Mouse (Mus musculus): ENCODE measurements around the gene Cnbd2.

Gene Cnbd2

GRCm38 (mm10) chr2:156394282-156394681, 82.2 kb downstream of the Cnbd2 start:
- ChIA-PET CTCF (interaction anchor here (0.6 to 2.4 kb wide), 17 partner anchors 17 to 941 kb away, joined by 3 to 10 read pairs (median 3); partner anchors contain the start of genes Epb41l1 (in 2 of the 4), Cnbd2 (in 1 of the 4) and Scand1 (in 1 of the 4)), POLR2A (interaction anchor here in 1 of 4 experiments (0.5 to 2.3 kb wide), 17 partner anchors 9 to 307 kb away, joined by 3 to 11 read pairs (median 3); partner anchors contain the start of genes Cnbd2, Epb41l1 and Scand1)

GRCm38 (mm10) chr2:156396096-156396495, 84.0 kb downstream of the Cnbd2 start:
- ChIA-PET CTCF (interaction anchor here in 1 of 4 experiments (1.0 kb wide), 1 partner anchor 51 kb away, joined by 3 read pairs; no protein-coding TSS in a partner anchor), POLR2A (interaction anchor here in 1 of 4 experiments (1.0 to 2.3 kb wide), 2 partner anchors 25 to 91 kb away, joined by 3 to 11 read pairs; partner anchors contain the start of gene Epb41l1)

- POLR2A ChIA-PET, result interaction anchor here in 1 of 4 experiments (0.9 kb wide), 1 partner anchor 10 kb away, joined by 10 read pairs; no protein-coding TSS in a partner anchor
- CTCF ChIA-PET, result interaction anchor here in 1 of 4 experiments (0.6 to 1.8 kb wide), 4 partner anchors 63 to 299 kb away, joined by 3 to 8 read pairs (median 4); no protein-coding TSS in a partner anchor
These were observed 85.9 kb downstream of the Cnbd2 start for GRCm38 (mm10) chr2:156397988-156398387.

GRCm38 (mm10) chr2:156399485-156399884, 87.4 kb downstream of the Cnbd2 start:
- ChIA-PET POLR2A (interaction anchor here in 1 of 4 experiments (3.8 kb wide), 1 partner anchor 26 kb away, joined by 16 read pairs; no protein-coding TSS in a partner anchor), CTCF (interaction anchor here in 1 of 4 experiments (1.8 kb wide), 1 partner anchor 61 kb away, joined by 4 read pairs; no protein-coding TSS in a partner anchor)

- POLR2A ChIA-PET, result interaction anchor here in 3 of 4 experiments (0.6 to 3.8 kb wide), 22 partner anchors 8 to 608 kb away, joined by 3 to 16 read pairs (median 3); partner anchors contain the start of genes Cnbd2 (in 1 of the 3), Epb41l1 (in 1 of the 3) and Rbm39 (in 1 of the 3)
- CTCF ChIA-PET, result interaction anchor here in 3 of 4 experiments (0.6 to 1.5 kb wide), 9 partner anchors 10 to 394 kb away, joined by 3 to 9 read pairs (median 4); partner anchors contain the start of genes 6430550D23Rik (in 1 of the 3), Cnbd2 (in 1 of the 3), Ergic3 (in 1 of the 3) and Scand1 (in 1 of the 3)
These were observed 89.2 kb downstream of the Cnbd2 start for GRCm38 (mm10) chr2:156401331-156401730.

GRCm38 (mm10) chr2:156402036-156402435, 89.9 kb downstream of the Cnbd2 start:
- CTCF ChIA-PET, result interaction anchor here in 2 of 4 experiments (0.9 to 1.5 kb wide), 3 partner anchors 9 to 69 kb away, joined by 3 to 4 read pairs (median 3); no protein-coding TSS in a partner anchor

GRCm38 (mm10) chr2:156406987-156407386, 94.9 kb downstream of the Cnbd2 start:
- ChIA-PET POLR2A (interaction anchor here in 3 of 4 experiments (0.6 to 3.4 kb wide), 14 partner anchors 9 to 432 kb away, joined by 3 to 20 read pairs (median 4); partner anchors contain the start of gene Epb41l1 (in 2 of the 3)), CTCF (interaction anchor here in 2 of 4 experiments (0.6 to 2.2 kb wide), 8 partner anchors 13 to 952 kb away, joined by 3 to 5 read pairs (median 3); partner anchors contain the start of gene Epb41l1 (in 1 of the 2))

More at GRCm38 (mm10) chr2:156402036-156402435, 89.9 kb downstream of the Cnbd2 start:
- POLR2A ChIA-PET, result interaction anchor here in 3 of 4 experiments (0.6 to 3.8 kb wide), 13 partner anchors 9 to 222 kb away, joined by 3 to 16 read pairs (median 3); partner anchors contain the start of genes Cnbd2 (in 1 of the 3), Epb41l1 (in 1 of the 3) and Rbm39 (in 1 of the 3)

GRCm38 (mm10) chr2:156408168-156408567, 96.1 kb downstream of the Cnbd2 start:
- ChIA-PET POLR2A (interaction anchor here (0.6 to 3.4 kb wide), 13 partner anchors 9 to 341 kb away, joined by 3 to 20 read pairs (median 6); partner anchors contain the start of gene Epb41l1 (in 2 of the 4)), CTCF (interaction anchor here in 2 of 4 experiments (0.6 to 0.9 kb wide), 2 partner anchors 90 to 201 kb away, joined by 3 to 5 read pairs; no protein-coding TSS in a partner anchor)

GRCm38 (mm10) chr2:156411348-156411747, 99.2 kb downstream of the Cnbd2 start:
- ChIA-PET CTCF (interaction anchor here (0.6 to 1.7 kb wide), 13 partner anchors 9 to 1569 kb away, joined by 3 to 11 read pairs (median 4); partner anchors contain the start of gene Epb41l1 (in 1 of the 4)), POLR2A (interaction anchor here in 3 of 4 experiments (0.6 to 24.7 kb wide), 6 partner anchors 9 to 307 kb away, joined by 3 to 648 read pairs (median 4); partner anchors contain the start of gene Epb41l1 (in 2 of the 3))

GRCm38 (mm10) chr2:156414996-156415395, 102.9 kb downstream of the Cnbd2 start:
- CTCF ChIA-PET, result no interaction called here
- POLR2A ChIA-PET, result interaction anchor here in 2 of 4 experiments (0.7 to 24.7 kb wide), 2 partner anchors 29 to 32 kb away, joined by 3 to 648 read pairs; no protein-coding TSS in a partner anchor

GRCm38 (mm10) chr2:156415674-156416073, 103.6 kb downstream of the Cnbd2 start:
- POLR2A ChIA-PET, result interaction anchor here in 2 of 4 experiments (0.7 to 24.7 kb wide), 5 partner anchors 9 to 32 kb away, joined by 3 to 648 read pairs (median 10); no protein-coding TSS in a partner anchor

GRCm38 (mm10) chr2:156417194-156417593, 105.1 kb downstream of the Cnbd2 start:
- ChIA-PET POLR2A (interaction anchor here (0.5 to 26.4 kb wide), 11 partner anchors 9 to 274 kb away, joined by 3 to 653 read pairs (median 4); no protein-coding TSS in a partner anchor), CTCF (interaction anchor here in 2 of 4 experiments (0.7 to 1.1 kb wide), 2 partner anchors 105 to 177 kb away, joined by 3 to 8 read pairs; partner anchors contain the start of gene Scand1 (in 1 of the 2))

More at GRCm38 (mm10) chr2:156415674-156416073, 103.6 kb downstream of the Cnbd2 start:
- CTCF ChIA-PET, result no interaction called here

GRCm38 (mm10) chr2:156418467-156418866, 106.4 kb downstream of the Cnbd2 start:
- POLR2A ChIA-PET, result interaction anchor here in 3 of 4 experiments (0.9 to 26.4 kb wide), 9 partner anchors 8 to 305 kb away, joined by 3 to 653 read pairs (median 10); no protein-coding TSS in a partner anchor
- CTCF ChIA-PET, result no interaction called here

GRCm38 (mm10) chr2:156420327-156420693, 108.2 kb downstream of the Cnbd2 start:
- ChIA-PET CTCF (interaction anchor here (0.5 to 1.2 kb wide), 13 partner anchors 9 to 1733 kb away, joined by 3 to 9 read pairs (median 4); partner anchors contain the start of gene Scand1 (in 1 of the 4)), POLR2A (interaction anchor here (0.5 to 26.4 kb wide), 35 partner anchors 8 to 792 kb away, joined by 3 to 653 read pairs (median 4); partner anchors contain the start of genes Cnbd2 (in 1 of the 4), Phf20 (in 1 of the 4), Rbm39 (in 1 of the 4) and Scand1 (in 1 of the 4))

- CTCF ChIA-PET, result interaction anchor here (0.5 to 1.2 kb wide), 9 partner anchors 10 to 226 kb away, joined by 3 to 9 read pairs (median 4); partner anchors contain the start of gene Scand1 (in 1 of the 4)
- POLR2A ChIA-PET, result interaction anchor here (0.5 to 26.4 kb wide), 34 partner anchors 9 to 793 kb away, joined by 3 to 653 read pairs (median 4); partner anchors contain the start of genes Phf20 (in 2 of the 4), Cnbd2 (in 1 of the 4), Rbm39 (in 1 of the 4) and Scand1 (in 1 of the 4)
These were observed 108.7 kb downstream of the Cnbd2 start, which contains the start of gene Epb41l1 for GRCm38 (mm10) chr2:156420694-156421380. Gene Epb41l1, plus strand, starts transcription at chr2:156420909.

- CTCF ChIA-PET, result interaction anchor here in 3 of 4 experiments (0.6 to 1.2 kb wide), 5 partner anchors 10 to 77 kb away, joined by 3 to 6 read pairs (median 4); no protein-coding TSS in a partner anchor
- POLR2A ChIA-PET, result interaction anchor here in 3 of 4 experiments (0.6 to 26.4 kb wide), 24 partner anchors 9 to 241 kb away, joined by 3 to 653 read pairs (median 3); partner anchors contain the start of genes Phf20 (in 1 of the 3) and Rbm39 (in 1 of the 3)
These were observed 109.4 kb downstream of the Cnbd2 start for GRCm38 (mm10) chr2:156421381-156422110.

Data from embryonic stem cell, embryonic (primary cell).